Mouse (Mus musculus) small intestine, adult 2 months (tissue): ENCODE measurements at regions not wholly inside any gene's neighbourhood (a gene's known extent, or its start where the extent isn't known, plus 50 kb on each side); places are given as distances from the start of the nearest gene placed in this dataset.

Experiments used
- CTCF ChIP-seq: fragments of 200-500 bp; IDR thresholded peaks from 2 replicates; pipeline ENCODE4 v1.5.1; 2012; ENCODE audit warnings: low read depth, mild to moderate bottlenecking, control low read depth, inconsistent platforms, low read length, moderate library complexity, mixed read lengths; ENCODE audit not compliant: insufficient replicate concordance, insufficient read length; ENCODE audit errors: extremely low read depth
- POLR2A ChIP-seq: fragments of 200-500 bp; IDR thresholded peaks from 2 replicates; pipeline ENCODE4 v1.6.1; 2012; ENCODE audit warnings: low read depth, mild to moderate bottlenecking, control low read depth, inconsistent platforms, low read length, moderate library complexity

DNA sequence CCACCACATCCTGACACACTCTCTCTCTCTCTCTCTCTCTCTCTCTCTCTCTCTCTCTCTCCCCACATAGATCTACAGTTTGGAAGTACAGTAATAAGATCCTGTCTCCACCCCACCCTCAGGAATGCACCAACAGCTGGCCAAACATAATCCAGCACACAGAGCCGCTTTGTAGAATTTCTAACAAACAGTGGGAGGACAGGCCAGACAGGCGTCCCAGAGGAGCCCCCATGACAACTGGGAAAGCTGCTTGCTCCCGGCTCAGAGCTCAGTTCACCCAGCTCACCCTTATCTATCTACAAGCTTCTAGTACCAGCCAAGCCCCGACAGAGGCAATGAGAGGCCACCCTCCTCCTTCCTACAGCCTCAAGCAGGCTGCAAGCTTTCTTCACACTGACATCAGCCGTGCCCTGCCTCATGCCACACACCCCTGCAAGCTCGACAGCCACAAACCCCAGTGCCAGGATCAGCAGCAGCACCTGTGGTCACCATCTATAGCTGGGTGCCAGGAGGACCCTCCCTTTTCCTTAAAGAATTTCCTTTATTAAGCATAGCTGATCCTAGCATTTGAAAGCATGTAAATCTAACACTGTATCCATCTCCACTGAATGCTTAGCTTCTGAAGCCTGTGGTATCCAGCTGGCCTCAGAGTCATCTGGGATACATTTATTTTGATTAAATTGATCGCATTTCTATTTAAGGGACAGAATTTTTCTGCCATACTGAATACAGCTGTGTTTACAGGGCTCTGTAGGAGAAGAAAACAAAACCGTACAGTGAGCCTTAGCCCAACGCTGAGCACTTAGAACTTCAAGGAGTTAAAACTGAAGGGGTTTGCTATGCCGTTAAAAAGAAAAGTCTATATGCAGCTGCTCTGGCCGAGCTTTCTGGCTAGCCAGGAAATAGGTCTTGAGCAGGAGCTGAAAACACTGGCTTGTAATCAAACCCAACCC, 160.9 kb downstream of the Gm11361 start:
- no peak for TF ChIP-seq CTCF
- no peak for TF ChIP-seq POLR2A
